17 mouse cellular contexts compared by ENCODE assay signal in genomic region chr11:96313134-96313533, GRCm38 (mm10). TPM values are rescaled to one million over a fixed set of nuclear protein-coding genes. Genes with fewer than 3 reads are reported as not detected.
A peak's percentile ranks its signal among the peaks of the same experiment; 100 is the strongest.
DNase-seq lines count a peak whose midpoint lies in the region; ATAC-seq lines count a peak whose summit lies in the region.
"Had no signal": no experiment of that assay in that cellular context is flagged by ENCODE, and none has a peak within 500 bp of the region (broad histone marks: within the 10 kb centered on the region; RNA-seq: fewer than 3 reads in every experiment).

No protein-coding gene starts in this region.

- H3K9me3 ChIP-seq in kidney, embryonic 15.5 days (replicated peaks): no peaks in the 10 kb centered on the region
- no peaks in the 10 kb centered on the region for H3K9me3 ChIP-seq in hindbrain, embryonic 16.5 days (ENCODE audit: control insufficient read depth, low read length)
- no peaks in the 10 kb centered on the region for H3K9me3 ChIP-seq in neural tube, embryonic 14.5 days (ENCODE audit: control insufficient read depth, low read length)
- H3K9me3 ChIP-seq: heart, embryonic 13.5 days; liver, embryonic 12.5 days had no signal

- ATAC-seq in kidney, embryonic 15.5 days (replicated peaks; ENCODE audit: low FRiP score): no peak
- ATAC-seq in hindbrain, embryonic 16.5 days: no peak
- no peak for ATAC-seq in neural tube, embryonic 14.5 days (ENCODE audit: low read depth)
- ATAC-seq: inflammation-experienced regulatory T-cells, adult 6 months; liver, embryonic 12.5 days had no signal

- 40% methylated on average over 2 of the region's 2 CpGs for WGBS in kidney, embryonic 15.5 days
- 19% methylated on average over 2 of the region's 2 CpGs for WGBS in hindbrain, embryonic 16.5 days
- 16% methylated on average over 2 of the region's 2 CpGs for WGBS in neural tube, embryonic 14.5 days

- H3K27me3 ChIP-seq in kidney, embryonic 15.5 days: no peaks in the 10 kb centered on the region
- H3K27me3 ChIP-seq in hindbrain, embryonic 16.5 days (replicated peaks; ENCODE audit: control insufficient read depth, insufficient read depth, low read length): peaks cover 55% of the 10 kb centered on the region
- H3K27me3 ChIP-seq in neural tube, embryonic 14.5 days (ENCODE audit: control insufficient read depth, insufficient read depth, low read length): no peaks in the 10 kb centered on the region

- H3K4me3 ChIP-seq in kidney, embryonic 15.5 days (replicated peaks): peak overlapping the region; percentile 80
- H3K4me3 ChIP-seq in brown adipose tissue, adult 24 weeks (ENCODE audit: insufficient read depth, low read depth, low read length): no peak overlapping the region
- peak overlapping the region; percentile 24; the same call in 1 of the 2 replicates for H3K4me3 ChIP-seq in hindbrain, embryonic 16.5 days (ENCODE audit: low read length)
- H3K4me3 ChIP-seq in neural tube, embryonic 14.5 days (ENCODE audit: low read depth, low read length): peak overlapping the region; percentile 95
- H3K4me3 ChIP-seq: erythroblast, embryonic 14.5 days; liver, embryonic 12.5 days had no signal

- H3K9ac ChIP-seq in kidney, embryonic 15.5 days: peak overlapping the region; percentile 72
- no peak overlapping the region; the same call in 1 of the 2 replicates for H3K9ac ChIP-seq in hindbrain, embryonic 16.5 days (ENCODE audit: low read depth, low read length)
- peak overlapping the region; percentile 100 for H3K9ac ChIP-seq in neural tube, embryonic 14.5 days (replicated peaks; ENCODE audit: low read depth, low read length)
- H3K9ac ChIP-seq: liver, embryonic 12.5 days had no signal

- peak overlapping the region; percentile 100 for H3K27ac ChIP-seq in kidney, embryonic 15.5 days
- H3K27ac ChIP-seq in brown adipose tissue, adult 24 weeks (replicated peaks; ENCODE audit: low read depth, low read length): peak overlapping the region; percentile 95; the same call in 1 of the 2 replicates
- peak overlapping the region; percentile 81 for H3K27ac ChIP-seq in hindbrain, embryonic 16.5 days (ENCODE audit: low read depth, low read length)
- H3K27ac ChIP-seq in neural tube, embryonic 14.5 days (ENCODE audit: low read depth, low read length): peak overlapping the region; percentile 100
- H3K27ac ChIP-seq: liver, embryonic 12.5 days had no signal

- peaks cover 93% of the 10 kb centered on the region for H3K4me1 ChIP-seq in kidney, embryonic 15.5 days
- peaks cover 21% of the 10 kb centered on the region for H3K4me1 ChIP-seq in brown adipose tissue, adult 24 weeks (ENCODE audit: control insufficient read depth, insufficient read depth, insufficient read length, low read length)
- no peaks in the 10 kb centered on the region for H3K4me1 ChIP-seq in hindbrain, embryonic 16.5 days (ENCODE audit: control insufficient read depth, insufficient read depth, low read depth, low read length)
- peaks cover 73% of the 10 kb centered on the region for H3K4me1 ChIP-seq in neural tube, embryonic 14.5 days (ENCODE audit: control insufficient read depth, insufficient read depth, low read length)

- no peaks in the 10 kb centered on the region for H3K36me3 ChIP-seq in kidney, embryonic 15.5 days
- no peaks in the 10 kb centered on the region for H3K36me3 ChIP-seq in hindbrain, embryonic 16.5 days (ENCODE audit: control insufficient read depth, insufficient read depth, low read length)
- no peaks in the 10 kb centered on the region for H3K36me3 ChIP-seq in neural tube, embryonic 14.5 days (ENCODE audit: control insufficient read depth, insufficient read depth, low read length)
- H3K36me3 ChIP-seq: heart, embryonic 13.5 days; liver, embryonic 12.5 days had no signal

- peak overlapping the region; percentile 90 for H3K4me2 ChIP-seq in kidney, embryonic 15.5 days
- H3K4me2 ChIP-seq in hindbrain, embryonic 16.5 days (ENCODE audit: low read length): peak overlapping the region; percentile 62
- peak overlapping the region; percentile 100 for H3K4me2 ChIP-seq in neural tube, embryonic 14.5 days (ENCODE audit: low read depth, low read length)
- H3K4me2 ChIP-seq: liver, embryonic 12.5 days had no signal

- no peak for DNase-seq in kidney, postnatal 25 days
- DNase-seq in adipocyte (ENCODE audit: low spot score): no peak
- DNase-seq in spleen, postnatal 14 days (ENCODE audit: low spot score in 2 of 2): no peak
- DNase-seq: adrenal gland, adult 2 months; B cell, adult 2 months; cerebellum, adult 9-10 months; thymus, postnatal 4 days had no signal

RNA-seq across cellular contexts. Expression of gene Hoxb4, which starts 4.9 kb away (rescaled TPM):
- polyA plus RNA-seq in kidney, embryonic 15.5 days (2015; fragmentation: Nextera tagmentation; extraction: Ambion mirVana): 6.4 and 7.1 TPM in 2 replicates
- 6.0 and 6.4 TPM in 2 replicates for polyA plus RNA-seq in brown adipose tissue, adult 24 weeks (2012; ENCODE audit: insufficient read depth, insufficient read length, missing spikeins)
- polyA plus RNA-seq in hindbrain, embryonic 16.5 days (2015; fragmentation: Nextera tagmentation; extraction: Ambion mirVana): 2.5 and 3.3 TPM in 2 replicates
- 3.4 and 4.1 TPM in 2 replicates for polyA plus RNA-seq in neural tube, embryonic 14.5 days (2014; fragmentation: Nextera tagmentation; extraction: Ambion mirVana)
- polyA plus RNA-seq: erythroblast, embryonic 14.5 days; frontal cortex, adult 2 months; midbrain, postnatal 0 days had no signal

RNA-seq across cellular contexts. Expression of gene Hoxb3, which starts 10.0 kb away (rescaled TPM):
- 4.4 and 4.5 TPM in 2 replicates for polyA plus RNA-seq in kidney, embryonic 15.5 days (2015; fragmentation: Nextera tagmentation; extraction: Ambion mirVana)
- 1.7 and 2.0 TPM in 2 replicates for polyA plus RNA-seq in brown adipose tissue, adult 24 weeks (2012; ENCODE audit: insufficient read depth, insufficient read length, missing spikeins)
- 4.8 and 5.6 TPM in 2 replicates for polyA plus RNA-seq in hindbrain, embryonic 16.5 days (2015; fragmentation: Nextera tagmentation; extraction: Ambion mirVana)
- polyA plus RNA-seq in neural tube, embryonic 14.5 days (2014; fragmentation: Nextera tagmentation; extraction: Ambion mirVana): 13.5 and 13.9 TPM in 2 replicates
- polyA plus RNA-seq: erythroblast, embryonic 14.5 days; frontal cortex, adult 2 months; midbrain, postnatal 0 days had no signal

RNA-seq across cellular contexts. Expression of gene Hoxb5, which starts 10.0 kb away (rescaled TPM):
- 18.8 and 20.2 TPM in 2 replicates for polyA plus RNA-seq in kidney, embryonic 15.5 days (2015; fragmentation: Nextera tagmentation; extraction: Ambion mirVana)
- polyA plus RNA-seq in brown adipose tissue, adult 24 weeks (2012; ENCODE audit: insufficient read depth, insufficient read length, missing spikeins): 1.1 and 1.2 TPM in 2 replicates
- 120 and 133 TPM in 2 replicates for polyA plus RNA-seq in hindbrain, embryonic 16.5 days (2015; fragmentation: Nextera tagmentation; extraction: Ambion mirVana)
- 49.1 and 52.4 TPM in 2 replicates for polyA plus RNA-seq in neural tube, embryonic 14.5 days (2014; fragmentation: Nextera tagmentation; extraction: Ambion mirVana)
- polyA plus RNA-seq: erythroblast, embryonic 14.5 days; frontal cortex, adult 2 months; inflammation-experienced regulatory T-cells, adult 6 months; midbrain, postnatal 0 days had no signal

RNA-seq across cellular contexts. Expression of gene Hoxb6, which starts 20.9 kb away (rescaled TPM):
- 47.1 and 49.1 TPM in 2 replicates for polyA plus RNA-seq in kidney, embryonic 15.5 days (2015; fragmentation: Nextera tagmentation; extraction: Ambion mirVana)
- polyA plus RNA-seq in brown adipose tissue, adult 24 weeks (2012; ENCODE audit: insufficient read depth, insufficient read length, missing spikeins): 0.91 and 1.9 TPM in 2 replicates
- 49.9 and 53.3 TPM in 2 replicates for polyA plus RNA-seq in hindbrain, embryonic 16.5 days (2015; fragmentation: Nextera tagmentation; extraction: Ambion mirVana)
- 138 and 141 TPM in 2 replicates for polyA plus RNA-seq in neural tube, embryonic 14.5 days (2014; fragmentation: Nextera tagmentation; extraction: Ambion mirVana)
- polyA plus RNA-seq: erythroblast, embryonic 14.5 days; frontal cortex, adult 2 months; inflammation-experienced regulatory T-cells, adult 6 months; midbrain, postnatal 0 days had no signal

RNA-seq across cellular contexts. Expression of gene Hoxb7, which starts 26.7 kb away (rescaled TPM):
- polyA plus RNA-seq in kidney, embryonic 15.5 days (2015; fragmentation: Nextera tagmentation; extraction: Ambion mirVana): 58.5 and 62.7 TPM in 2 replicates
- polyA plus RNA-seq in brown adipose tissue, adult 24 weeks (2012; ENCODE audit: insufficient read depth, insufficient read length, missing spikeins): 2.1 and 2.6 TPM in 2 replicates
- polyA plus RNA-seq in hindbrain, embryonic 16.5 days (2015; fragmentation: Nextera tagmentation; extraction: Ambion mirVana): 29.3 and 33.1 TPM in 2 replicates
- 120 and 133 TPM in 2 replicates for polyA plus RNA-seq in neural tube, embryonic 14.5 days (2014; fragmentation: Nextera tagmentation; extraction: Ambion mirVana)
- polyA plus RNA-seq: erythroblast, embryonic 14.5 days; frontal cortex, adult 2 months; inflammation-experienced regulatory T-cells, adult 6 months; midbrain, postnatal 0 days had no signal
